Mouse (Mus musculus) adrenal gland, postnatal 0 days (tissue): ENCODE data around the gene Tpsb2. TPM values are rescaled to one million over a fixed set of nuclear protein-coding genes. Genes with fewer than 3 reads are reported as not detected.

Experiments used
- polyA plus RNA-seq: library from polyadenylated mRNA; unstranded; fragments of >200 nt; fragmentation: Nextera tagmentation; extraction: Ambion mirVana; gene quantifications from 2 replicates; pipeline ENCODE4 v1.2.1, GENCODE M21; 2015

The Tpsb2 gene
- polyA plus RNA-seq: 45.1 and 65.1 TPM in 2 replicates

DNA sequence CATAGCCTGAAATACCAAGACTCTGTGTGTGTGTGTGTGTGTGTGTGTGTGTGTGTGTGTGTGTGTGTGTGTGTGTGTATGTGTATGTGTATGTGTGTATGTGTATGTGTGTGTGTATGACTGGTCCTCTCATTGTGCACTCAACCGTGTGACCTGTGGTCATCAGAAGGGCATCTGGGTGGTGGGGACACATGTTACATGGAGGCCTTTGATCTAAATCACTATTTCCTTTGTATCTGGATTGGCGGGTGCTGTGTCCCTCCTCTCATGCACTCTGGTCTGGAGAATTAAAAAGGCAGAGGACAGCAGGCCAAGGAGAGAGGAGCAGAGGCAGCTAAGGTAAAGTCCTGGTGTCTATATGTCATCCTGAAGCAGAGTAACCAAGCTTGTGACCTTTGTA is at the start of gene Tpsb2:
Gene Tpsb2, plus strand, starts transcription at position 301 of the 400 bp plus-strand sequence.

DNA sequence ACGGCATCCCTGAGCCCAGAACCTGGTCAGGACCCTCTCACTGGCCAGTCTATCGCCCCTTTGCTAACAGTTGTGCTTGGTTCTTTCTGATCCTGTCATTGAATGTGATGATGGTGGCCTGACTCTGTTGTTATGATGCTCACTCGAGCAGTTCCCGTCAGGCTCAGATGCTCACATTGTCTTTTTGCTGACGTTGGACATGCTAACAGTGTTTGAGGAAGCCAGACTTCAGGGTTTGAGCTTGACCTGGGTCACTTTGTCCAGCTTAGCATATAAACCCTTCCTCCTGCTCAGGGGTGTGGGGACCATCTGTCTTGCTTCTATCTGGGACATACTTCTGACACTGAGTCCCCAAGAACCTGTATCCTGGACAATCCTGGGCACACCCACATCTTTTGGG is 47.8 kb upstream of the Tpsb2 start, which contains the start of gene Prss29:
Gene Prss29, plus strand, starts transcription at position 301 of the 400 bp plus-strand sequence.

GRCm38 (mm10) chr17:25345462-25345861 is 20.6 kb upstream of the Tpsb2 start, which contains the start of gene Tpsab1:
Gene Tpsab1 (minus strand): TSS chr17:25345562.

GRCm38 (mm10) chr17:25368973-25369372 is 2.9 kb downstream of the Tpsb2 start, which contains the start of gene Tpsg1:
Gene Tpsg1 (plus strand): TSS chr17:25369273.

Other genes with a start within 250 kb of the Tpsb2 start
- gene Ptx4, start 245.5 kb upstream of the Tpsb2 start, polyA plus RNA-seq: 0.17 and 0.25 TPM in 2 replicates
- gene Clcn7, start 232.9 kb upstream of the Tpsb2 start, polyA plus RNA-seq: 11.8 and 20.7 TPM in 2 replicates
- gene Ccdc154, start 203.8 kb upstream of the Tpsb2 start, polyA plus RNA-seq: 0.06 TPM in 1 of 2 replicates, not detected in the other
- 0.33 and 0.40 TPM in 2 replicates for gene Gm38655, start 190.8 kb upstream of the Tpsb2 start, polyA plus RNA-seq
- 34.5 and 37.5 TPM in 2 replicates for gene BC003965, start 181.8 kb upstream of the Tpsb2 start, polyA plus RNA-seq
- gene Unkl, start 177.9 kb upstream of the Tpsb2 start, polyA plus RNA-seq: 6.8 and 7.2 TPM in 2 replicates
- gene Gnptg, start 126.2 kb upstream of the Tpsb2 start, polyA plus RNA-seq: 69.2 and 75.2 TPM in 2 replicates
- 59.7 and 65.7 TPM in 2 replicates for gene Tsr3, start 126.1 kb upstream of the Tpsb2 start, polyA plus RNA-seq
- gene Baiap3, start 109.9 kb upstream of the Tpsb2 start, polyA plus RNA-seq: 7.5 and 11.9 TPM in 2 replicates
- gene Ube2i, start 91.7 kb upstream of the Tpsb2 start, polyA plus RNA-seq: 292 and 391 TPM in 2 replicates
- gene Prss34, start 67.9 kb upstream of the Tpsb2 start, polyA plus RNA-seq: 0.44 and 1.4 TPM in 2 replicates
- gene Prss28, start 57.7 kb upstream of the Tpsb2 start, polyA plus RNA-seq: 0.14 and 0.75 TPM in 2 replicates
- gene Prss29, start 47.7 kb upstream of the Tpsb2 start, polyA plus RNA-seq: not detected in 2 replicates
- gene Tpsab1, start 20.7 kb upstream of the Tpsb2 start, polyA plus RNA-seq: 1.0 and 2.1 TPM in 2 replicates
- gene Tpsg1, start 3.0 kb downstream of the Tpsb2 start, polyA plus RNA-seq: 0.68 and 1.3 TPM in 2 replicates
- gene Cacna1h, start 67.5 kb downstream of the Tpsb2 start, polyA plus RNA-seq: 4.6 and 7.3 TPM in 2 replicates
- 0.17 and 0.30 TPM in 2 replicates for gene Tekt4, start 88.3 kb downstream of the Tpsb2 start, polyA plus RNA-seq
- 0.11 TPM in 2 replicates for gene Sstr5, start 131.0 kb downstream of the Tpsb2 start, polyA plus RNA-seq
- 2.1 and 2.4 TPM in 2 replicates for gene Sox8, start 204.4 kb downstream of the Tpsb2 start, polyA plus RNA-seq
- 16.2 and 32.9 TPM in 2 replicates for gene Lmf1, start 212.8 kb downstream of the Tpsb2 start, polyA plus RNA-seq